Mouse (Mus musculus): ENCODE data around the gene Cct5.

GRCm38 (mm10) chr15:31569325-31570022 is 32.1 kb downstream of the Cct5 start:
- TF ChIP-seq CTCF (IDR thresholded peaks at IDR 0.05 in 2 of 3, conservative IDR thresholded peaks at IDR 0.05 in 1 of 3; ENCODE audit: control insufficient read depth in 1 of 3, insufficient read depth in 1 of 3, low read depth in 2 of 3, low read length in 3 of 3, poor library complexity in 1 of 3, severe bottlenecking in 1 of 3) (no peak), USF2 (IDR thresholded peaks at IDR 0.05; ENCODE audit: borderline replicate concordance in 1 of 2, insufficient read depth in 1 of 2, low read depth in 1 of 2, low read length in 2 of 2) (no peak), POLR2A (IDR thresholded peaks at IDR 0.05; ENCODE audit: control insufficient read depth in 1 of 2, insufficient read depth in 1 of 2, low read depth in 1 of 2, low read length in 2 of 2, poor library complexity in 1 of 2) (no peak), CHD1 (IDR thresholded peaks at IDR 0.05; ENCODE audit: low read depth, low read length) (no peak), ELF1 (IDR thresholded peaks at IDR 0.05; ENCODE audit: low read depth, low read length) (no peak), MYB (IDR thresholded peaks at IDR 0.05; ENCODE audit: low read depth, low read length) (no peak), POLR2AphosphoS2 (IDR thresholded peaks at IDR 0.05; ENCODE audit: low read length) (no peak), USF1 (IDR thresholded peaks at IDR 0.05; ENCODE audit: low read depth, low read length) (no peak), RCOR1 (IDR thresholded peaks at IDR 0.05; ENCODE audit: low read depth, low read length) (no peak)

All from MEL (cell line).